Mouse (Mus musculus) urinary bladder, postnatal 4 days (tissue): ENCODE measurements around the gene Stab1.

Experiments
- DNase-seq, 2 experiments: peaks; one replicate each; pipeline ENCODE4 v3.0.0; 2021 to 2022; ENCODE audit warnings: low spot score in 2 of 2

The Stab1 gene

GRCm38 (mm10) chr14:31131272-31131821 is 37.1 kb downstream of the Stab1 start:
- DNase-seq, result peak in 1 of 2 experiments; percentile 25

GRCm38 (mm10) chr14:31130236-31131220 is 37.9 kb downstream of the Stab1 start, which contains the start of gene Nt5dc2:
Nt5dc2 (plus strand) TSS chr14:31131053.
- DNase-seq, result peak; percentile 87 to 90

GRCm38 (mm10) chr14:31129326-31130235 is 38.9 kb downstream of the Stab1 start:
- DNase-seq, result no peak

GRCm38 (mm10) chr14:31128826-31129219 is 39.6 kb downstream of the Stab1 start, which contains the start of gene Smim4:
Smim4 (minus strand) TSS chr14:31128956.
- DNase-seq, result peak; percentile 96 to 97

- DNase-seq, result peak in 1 of 2 experiments; percentile 32
These were observed 40.2 kb downstream of the Stab1 start for GRCm38 (mm10) chr14:31128101-31128825.

GRCm38 (mm10) chr14:31126826-31127225 is 41.6 kb downstream of the Stab1 start:
- no peak for DNase-seq

GRCm38 (mm10) chr14:31125106-31126075 is 43.0 kb downstream of the Stab1 start:
- DNase-seq, result peak in 1 of 2 experiments; percentile 18

GRCm38 (mm10) chr14:31115522-31115921 is 52.9 kb downstream of the Stab1 start:
- DNase-seq, result no peak

- DNase-seq, result no peak
These were observed 54.4 kb downstream of the Stab1 start for GRCm38 (mm10) chr14:31114011-31114410.

- DNase-seq, result no peak
These were observed 56.3 kb downstream of the Stab1 start for GRCm38 (mm10) chr14:31112187-31112586.

GRCm38 (mm10) chr14:31110613-31111012 is 57.8 kb downstream of the Stab1 start:
- DNase-seq, result no peak

GRCm38 (mm10) chr14:31105156-31105555 is 63.3 kb downstream of the Stab1 start:
- no peak for DNase-seq

GRCm38 (mm10) chr14:31089918-31090317 is 78.5 kb downstream of the Stab1 start:
- DNase-seq, result no peak
